Mouse (Mus musculus) megakaryocyte, embryonic 14.5 days (primary cell): ENCODE data around the gene Galnt10.

Experiments used
- FLI1 ChIP-seq: IDR thresholded peaks from 2 replicates; pipeline ENCODE4 v1.6.1; 2012; ENCODE audit warnings: low read length, inconsistent platforms, mixed read lengths
- GATA1 ChIP-seq: IDR thresholded peaks from 3 replicates; pipeline ENCODE4 v1.6.1; 2012; ENCODE audit warnings: mixed read lengths, low read length, inconsistent platforms, borderline replicate concordance

- TF ChIP-seq GATA1 (no peak), FLI1 (no peak)
Measured at GRCm38 (mm10) chr11:57827048-57827914, 182.0 kb downstream of the Galnt10 start.
